ENCODE assay signal across 20 mouse cellular contexts in genomic region chr19:46382275-46382674, GRCm38 (mm10). TPM values are rescaled to one million over a fixed set of nuclear protein-coding genes. Genes with fewer than 3 reads are reported as not detected.
DNase-seq lines count a peak whose midpoint lies in the region; ATAC-seq and TF ChIP-seq lines count a peak whose summit lies in the region.
"Had no signal": no experiment of that assay in that cellular context is flagged by ENCODE, and none has a peak within 500 bp of the region (broad histone marks: within the 10 kb centered on the region; RNA-seq: fewer than 3 reads in every experiment).

No protein-coding gene starts in this region.

- peaks cover 87% of the 10 kb centered on the region for H3K36me3 ChIP-seq in kidney, embryonic 16.5 days (ENCODE audit: insufficient read depth, low read length)

- DNase-seq in kidney, adult 18-20 months, result peak; percentile 33
- peak; percentile 59 for DNase-seq in kidney, adult 9 months
- peak; percentile 63 for DNase-seq in kidney, postnatal 14 days
- DNase-seq in gastrocnemius, adult 2 months, result no peak
- DNase-seq in urinary bladder, postnatal 25 days (ENCODE audit: low spot score), result no peak
- DNase-seq: adrenal gland, postnatal 14 days; cerebellum, adult 11-12 months; cerebellum, adult 9-10 months; cerebellum, postnatal 25 days; gastrocnemius, postnatal 10 days; heart, adult 18-20 months; heart, postnatal 10 days; heart, postnatal 4 days had no signal

- H3K4me3 ChIP-seq in kidney, embryonic 16.5 days (ENCODE audit: low read length), result no peak overlapping the region
- H3K4me3 ChIP-seq in gastrocnemius, adult 2 months, result no peak overlapping the region
- H3K4me3 ChIP-seq: embryonic facial prominence, embryonic 12.5 days; forebrain, embryonic 15.5 days; heart, embryonic 10.5 days had no signal

- ATAC-seq in kidney, embryonic 16.5 days (ENCODE audit: low FRiP score, low TSS enrichment), result no peak
- ATAC-seq: activated CD4-positive, CD25-positive, alpha-beta regulatory T cell, adult 4 months; Patski had no signal

- no peak overlapping the region for H3K4me2 ChIP-seq in kidney, embryonic 16.5 days (replicated peaks; ENCODE audit: low read depth, low read length)
- H3K4me2 ChIP-seq: embryonic facial prominence, embryonic 12.5 days; forebrain, embryonic 15.5 days had no signal

- intact Hi-C loops in gastrocnemius, adult 2 months (cut with DNase I), result no loop called here

- H3K9me3 ChIP-seq in kidney, embryonic 16.5 days (ENCODE audit: low read length), result no peaks in the 10 kb centered on the region
- H3K9me3 ChIP-seq: embryonic facial prominence, embryonic 12.5 days; forebrain, embryonic 15.5 days; heart, embryonic 10.5 days had no signal

- H3K27ac ChIP-seq in kidney, embryonic 16.5 days (ENCODE audit: low read length), result no peak overlapping the region
- H3K27ac ChIP-seq in gastrocnemius, adult 2 months, result no peak overlapping the region
- H3K27ac ChIP-seq: embryonic facial prominence, embryonic 12.5 days; forebrain, embryonic 15.5 days; heart, embryonic 10.5 days had no signal

- H3K4me1 ChIP-seq in kidney, embryonic 16.5 days (ENCODE audit: insufficient read depth, low read length), result no peaks in the 10 kb centered on the region
- H3K4me1 ChIP-seq: embryonic facial prominence, embryonic 12.5 days; forebrain, embryonic 15.5 days; heart, embryonic 10.5 days had no signal

- WGBS in kidney, embryonic 16.5 days, result 87% methylated on average over 9 of the region's 9 CpGs

- no peaks in the 10 kb centered on the region for H3K27me3 ChIP-seq in kidney, embryonic 16.5 days (ENCODE audit: insufficient read depth, low read length)
- H3K27me3 ChIP-seq: CH12.LX; embryonic facial prominence, embryonic 12.5 days; forebrain, embryonic 15.5 days; Patski had no signal

- H3K9ac ChIP-seq in kidney, embryonic 16.5 days (replicated peaks; ENCODE audit: low read length), result no peak overlapping the region
- H3K9ac ChIP-seq: embryonic facial prominence, embryonic 12.5 days; forebrain, embryonic 15.5 days had no signal

- no peak for TF ChIP-seq CTCF in gastrocnemius, adult 2 months (IDR thresholded peaks at IDR 0.05)

RNA-seq across cellular contexts. Expression of gene Actr1a, which starts 13.3 kb away (rescaled TPM):
- 143 and 144 TPM in 2 replicates for polyA plus RNA-seq in kidney, embryonic 16.5 days (2015; fragmentation: Nextera tagmentation; extraction: Ambion mirVana)
- 10 to 100 TPM; 59.8 to 61.0 TPM for total RNA-seq in gastrocnemius, adult 2 months (2021)

RNA-seq across cellular contexts. Expression of gene Sufu, which starts 14.4 kb away (rescaled TPM):
- polyA plus RNA-seq in kidney, embryonic 16.5 days (2015; fragmentation: Nextera tagmentation; extraction: Ambion mirVana), result 50.7 and 54.0 TPM in 2 replicates
- total RNA-seq in gastrocnemius, adult 2 months (2021), result 1 to 10 TPM; 5.1 to 6.1 TPM

RNA-seq across cellular contexts. Expression of gene 2310034G01Rik, which starts 32.2 kb away (rescaled TPM):
- 2.5 and 2.6 TPM in 2 replicates for polyA plus RNA-seq in kidney, embryonic 16.5 days (2015; fragmentation: Nextera tagmentation; extraction: Ambion mirVana)
- under 1 TPM; 0.17 to 0.18 TPM for total RNA-seq in gastrocnemius, adult 2 months (2021)
- polyA plus RNA-seq: activated CD4-positive, CD25-positive, alpha-beta regulatory T cell, adult 4 months had no signal

RNA-seq across cellular contexts. Expression of gene Mfsd13a, which starts 41.4 kb away (rescaled TPM):
- polyA plus RNA-seq in kidney, embryonic 16.5 days (2015; fragmentation: Nextera tagmentation; extraction: Ambion mirVana), result 14.7 and 16.9 TPM in 2 replicates
- total RNA-seq in gastrocnemius, adult 2 months (2021), result 1 to 10 TPM in 1 of 2 experiments, under 1 TPM in 1; 0.82 to 1.2 TPM

RNA-seq across cellular contexts. Expression of gene Cuedc2, which starts 43.8 kb away (rescaled TPM):
- 188 and 198 TPM in 2 replicates for polyA plus RNA-seq in kidney, embryonic 16.5 days (2015; fragmentation: Nextera tagmentation; extraction: Ambion mirVana)
- 10 to 100 TPM; 58.2 to 67.6 TPM for total RNA-seq in gastrocnemius, adult 2 months (2021)

Comparison
In these comparisons a context has a peak if more than half of its experiments do, and no peak if none do; other contexts are left out.
1. DNase-seq: peak in kidney, adult 18-20 months (single experiment), kidney, adult 9 months (single experiment) and kidney, postnatal 14 days (single experiment); none in gastrocnemius, adult 2 months (single experiment) and urinary bladder, postnatal 25 days (single experiment).